Mouse (Mus musculus) cerebellum, postnatal 25 days (tissue): ENCODE data around the gene Gpr19.
A peak's percentile ranks its signal among the peaks of the same experiment; 100 is the strongest.

Experiments
- DNase-seq, 2 experiments: peaks; one replicate each; pipeline ENCODE4 v3.0.0; 2021; ENCODE audit warnings: mixed read lengths in 2 of 2

The Gpr19 gene

DNA sequence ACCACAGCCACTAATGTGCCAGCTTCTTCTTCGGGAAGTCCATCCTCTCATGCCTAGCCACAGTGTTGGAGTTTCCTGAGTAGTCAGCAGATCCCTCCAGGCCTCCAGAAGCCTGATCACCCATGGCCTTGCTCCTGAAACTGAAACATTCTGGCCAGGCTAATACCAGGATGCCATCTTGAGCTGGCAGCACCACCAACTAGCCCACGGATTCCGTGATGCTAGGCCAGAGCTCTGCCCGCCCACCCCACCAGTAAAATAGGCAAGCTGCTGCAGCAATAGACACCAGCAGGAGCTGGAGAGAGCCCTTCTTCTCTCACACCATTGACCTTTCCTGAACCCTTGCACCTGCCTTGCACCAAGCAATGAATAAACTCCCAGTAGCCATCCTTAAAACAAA, 50.8 kb downstream of the Gpr19 start:
- DNase-seq = no peak

DNA sequence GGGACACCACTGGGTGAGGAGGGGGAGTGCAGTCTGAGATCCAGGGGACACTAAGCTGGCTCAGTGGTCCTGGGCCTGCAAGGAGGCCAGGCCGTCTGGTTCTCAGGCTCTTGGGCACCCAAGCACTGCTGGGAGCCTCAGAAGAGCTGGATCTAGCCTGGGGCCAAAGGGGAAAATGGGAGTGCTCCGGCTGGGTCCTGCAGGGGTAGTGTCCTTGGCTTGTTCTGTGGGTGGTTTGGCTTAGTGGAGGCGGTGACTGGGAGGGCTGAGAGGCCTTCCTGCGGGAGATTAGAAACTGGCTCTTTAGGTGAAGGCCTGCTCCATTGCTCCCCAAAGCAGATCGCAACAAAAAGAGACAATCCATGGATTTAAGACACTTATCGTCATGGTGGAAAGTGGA, 52.1 kb downstream of the Gpr19 start:
- no peak for DNase-seq

DNA sequence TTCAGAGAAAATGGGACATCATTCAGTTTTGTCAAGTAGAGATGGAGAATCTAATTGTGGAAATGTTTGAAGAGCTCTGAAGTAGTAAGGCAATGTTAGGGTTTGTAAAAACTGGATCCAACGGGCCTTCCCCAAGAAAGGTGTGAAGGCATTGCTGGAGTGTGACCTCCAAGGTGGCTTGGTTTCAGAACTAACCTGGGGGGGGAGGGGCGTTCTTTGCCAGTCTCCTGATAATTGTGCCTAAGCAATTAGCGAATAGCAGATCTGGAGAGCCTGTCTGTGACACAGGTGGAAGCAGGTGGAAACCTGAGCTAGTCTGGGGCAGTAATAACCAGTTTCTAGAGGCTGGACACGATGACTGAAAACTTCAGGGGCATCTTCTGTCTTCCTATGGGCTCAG, 52.7 kb downstream of the Gpr19 start:
- DNase-seq = no peak

DNA sequence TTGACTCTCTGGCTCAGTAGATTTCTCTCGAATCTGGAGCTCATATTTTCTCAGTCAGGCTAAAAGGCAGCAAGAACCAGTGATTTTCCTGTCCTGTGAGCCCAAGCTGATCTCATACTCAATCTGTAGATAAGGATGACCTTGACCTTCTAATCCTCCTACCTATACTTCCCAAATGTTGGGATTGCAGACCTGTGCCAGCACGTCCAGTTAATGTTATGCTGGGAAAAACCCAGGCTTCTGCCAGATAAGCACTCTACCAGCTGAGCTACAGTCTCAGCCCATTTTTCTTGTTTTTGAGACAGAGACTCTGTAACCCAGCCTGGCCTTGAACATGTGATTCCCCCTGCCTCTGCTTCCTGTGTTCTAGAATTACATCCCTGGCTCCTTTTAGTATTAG, 58.0 kb downstream of the Gpr19 start:
- no peak for DNase-seq

DNA sequence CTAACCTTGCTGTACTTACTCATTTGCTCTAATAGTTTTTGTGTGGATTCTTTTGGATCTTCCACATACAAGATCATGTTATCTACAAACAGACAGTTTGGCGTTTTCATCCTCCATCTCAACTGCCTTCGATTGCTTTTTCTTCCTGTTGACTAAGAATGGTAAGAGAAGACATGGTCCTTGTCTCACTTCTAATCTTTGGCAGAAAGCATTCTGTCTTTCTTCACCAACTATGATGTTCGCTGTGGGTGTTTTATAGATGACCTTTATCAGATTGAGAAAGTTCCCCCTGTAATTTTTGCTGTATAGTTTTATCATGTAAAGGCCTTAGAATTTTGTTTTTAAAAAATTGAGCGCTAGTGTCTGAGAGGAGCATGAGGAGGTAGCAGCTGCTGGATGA, 60.3 kb downstream of the Gpr19 start:
- no peak for DNase-seq

DNA sequence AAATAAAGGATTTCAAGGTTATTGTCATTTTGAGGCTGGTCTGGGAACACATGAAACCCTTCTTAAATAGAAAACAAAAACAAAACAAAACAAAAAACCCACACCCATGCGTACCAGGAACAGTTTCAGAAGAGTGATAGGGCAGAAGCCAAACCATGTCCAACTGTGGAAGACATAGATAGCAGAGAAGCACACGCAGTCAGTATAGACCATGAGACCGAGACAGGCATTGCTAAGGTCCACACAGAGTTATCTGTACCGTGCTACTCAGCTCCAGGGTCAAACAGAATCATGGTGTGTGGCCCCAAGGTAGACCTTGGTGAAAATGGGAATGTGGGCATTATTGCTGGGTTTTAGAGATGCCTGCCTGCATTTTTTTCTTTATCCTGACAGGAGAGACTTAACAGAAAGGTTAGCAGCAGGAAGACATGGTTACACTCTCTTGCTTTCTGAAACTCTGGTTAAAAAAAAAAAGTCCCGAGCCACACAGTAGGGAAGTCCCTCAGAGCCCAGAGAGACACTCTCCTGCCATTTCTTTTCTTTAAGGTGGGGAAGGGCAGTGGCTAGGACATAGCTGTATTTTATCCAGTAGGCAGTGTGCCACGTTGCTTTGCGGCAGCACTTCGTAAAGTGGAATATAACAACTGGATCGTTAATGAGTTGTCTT, 63.7 kb downstream of the Gpr19 start:
- DNase-seq = no peak

DNA sequence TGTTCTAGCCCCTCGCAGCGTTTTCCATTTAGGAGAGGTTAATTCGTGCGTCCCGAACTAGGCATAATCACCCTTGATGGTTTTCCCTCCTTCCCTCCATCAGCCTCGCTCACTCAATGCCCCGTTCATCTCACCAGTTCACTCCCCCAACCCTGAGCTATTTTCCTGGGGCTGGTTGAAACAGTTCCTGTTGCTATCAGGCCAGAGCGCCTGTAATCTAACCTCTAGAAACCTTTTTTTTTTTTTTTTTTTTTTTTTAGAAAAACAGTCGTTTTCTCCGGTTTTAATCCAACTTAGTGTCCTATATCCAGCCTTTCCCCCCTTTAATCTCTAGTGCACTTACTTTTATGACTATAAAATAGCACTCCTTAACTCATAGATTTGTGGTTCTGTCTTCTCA, 67.6 kb downstream of the Gpr19 start:
- DNase-seq = no peak

DNA sequence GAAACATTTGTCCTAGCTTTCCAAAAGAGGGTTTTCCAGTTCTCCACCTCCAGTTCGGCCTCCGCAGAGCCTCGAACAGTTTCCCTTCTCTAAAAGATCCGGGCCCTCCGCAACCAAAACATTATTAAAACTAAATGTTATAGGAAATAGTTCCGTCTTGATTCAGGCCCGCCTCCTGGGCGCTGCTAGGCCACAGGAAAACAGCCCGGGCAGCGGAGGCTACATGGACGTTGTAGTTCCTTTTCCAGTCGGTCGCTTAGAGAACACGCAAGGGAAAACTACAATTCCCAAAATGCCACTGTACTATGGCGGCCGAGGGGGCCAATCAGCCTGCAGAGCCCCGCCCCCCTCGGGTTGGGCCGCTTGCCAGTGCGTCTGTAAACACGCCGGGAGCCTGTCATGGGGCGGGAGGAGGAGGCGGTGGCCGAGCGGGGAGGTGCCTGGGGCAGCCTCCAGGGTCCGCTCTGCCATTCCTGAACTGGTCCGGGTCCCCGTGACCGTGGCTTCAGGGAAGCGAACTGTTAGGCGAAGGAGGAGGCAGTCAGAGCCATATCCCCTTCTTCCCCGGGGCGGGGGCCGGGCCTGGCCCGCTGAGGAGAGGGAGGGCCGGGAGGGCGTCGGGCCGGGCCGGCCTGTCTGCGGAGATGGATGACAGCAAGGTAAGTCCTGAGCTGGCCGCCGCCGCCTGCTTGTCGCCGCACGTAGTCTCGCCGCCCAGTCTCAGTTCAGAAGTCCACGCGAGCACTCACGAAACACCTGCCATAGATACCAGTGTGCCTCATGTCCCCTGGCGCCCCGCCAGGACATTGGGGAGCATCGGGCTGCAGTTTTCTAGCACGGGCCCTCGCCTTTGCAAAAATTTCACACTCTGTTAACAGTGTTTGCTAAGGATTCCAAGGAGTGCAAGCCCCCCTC, 68.3 kb downstream of the Gpr19 start, which contains the start of gene Crebl2:
Gene Crebl2 (plus strand): TSS at position 369 of the 915 bp plus-strand sequence.
- peak; percentile 100 for DNase-seq

DNA sequence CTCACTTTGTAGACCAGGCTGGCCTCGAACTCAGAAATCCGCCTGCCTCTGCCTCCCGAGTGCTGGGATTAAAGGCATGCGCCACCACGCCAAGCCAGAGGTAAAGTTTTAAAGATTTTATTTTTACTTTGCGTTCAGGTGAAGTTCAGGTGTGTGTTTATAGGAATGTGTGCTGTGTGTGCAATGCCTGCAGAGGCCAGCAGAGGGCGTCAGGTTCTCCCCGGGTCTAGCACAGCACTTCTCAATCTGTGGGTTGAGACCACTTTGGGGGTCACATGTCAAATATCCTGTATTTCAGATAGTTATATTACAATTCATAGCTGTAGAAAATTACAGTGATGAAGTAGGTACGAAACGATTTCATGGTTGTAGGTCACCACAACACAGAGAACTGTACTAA, 75.5 kb downstream of the Gpr19 start:
- peak in 1 of 2 experiments; percentile 32 for DNase-seq

DNA sequence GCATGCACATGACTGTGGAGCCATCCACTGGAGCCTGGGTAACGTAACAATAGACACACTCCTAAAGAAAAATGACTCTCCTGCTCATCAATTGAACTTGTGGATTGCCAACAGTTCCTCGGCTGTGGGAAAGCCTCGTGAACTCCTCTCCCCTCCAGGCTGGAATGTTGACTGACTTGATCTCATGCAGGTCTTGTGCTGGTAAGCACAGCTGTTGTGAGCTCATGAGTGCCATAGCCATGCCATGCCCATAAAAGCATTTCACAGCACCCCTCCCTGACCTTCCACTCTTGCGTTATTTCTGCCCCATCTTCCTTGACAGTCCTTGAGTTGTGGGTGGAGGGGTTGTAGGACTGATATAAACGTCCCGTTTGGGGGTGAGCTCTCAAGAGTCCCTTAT, 78.0 kb downstream of the Gpr19 start:
- DNase-seq = no peak

DNA sequence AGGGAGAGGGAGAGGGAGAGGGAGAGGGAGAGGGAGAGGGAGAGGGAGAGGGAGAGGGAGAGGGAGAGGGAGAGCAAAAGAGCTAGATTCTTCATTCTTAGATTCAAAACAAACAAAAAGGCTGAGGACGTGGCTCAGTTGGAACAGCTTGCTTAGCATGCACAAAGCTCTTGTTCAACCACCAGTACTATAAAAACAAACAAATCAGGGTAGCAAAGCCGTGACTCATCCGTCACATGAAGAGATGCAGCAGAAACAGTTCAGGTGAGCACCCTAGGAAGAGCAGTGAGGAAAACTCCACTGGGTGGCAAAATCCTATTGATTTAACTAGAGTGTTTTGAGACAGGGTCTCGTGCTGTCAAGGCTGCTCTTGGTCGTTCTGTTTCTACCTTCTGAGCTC, 78.6 kb downstream of the Gpr19 start:
- no peak for DNase-seq
